Mouse (Mus musculus) retina, embryonic 14.5 days (tissue): ENCODE data around the gene Eno3.

Experiments used
- DNase-seq: peaks from one replicate; pipeline ENCODE4 v3.0.0-alpha.2; 2015; ENCODE audit warnings: low spot score

Gene Eno3

DNA sequence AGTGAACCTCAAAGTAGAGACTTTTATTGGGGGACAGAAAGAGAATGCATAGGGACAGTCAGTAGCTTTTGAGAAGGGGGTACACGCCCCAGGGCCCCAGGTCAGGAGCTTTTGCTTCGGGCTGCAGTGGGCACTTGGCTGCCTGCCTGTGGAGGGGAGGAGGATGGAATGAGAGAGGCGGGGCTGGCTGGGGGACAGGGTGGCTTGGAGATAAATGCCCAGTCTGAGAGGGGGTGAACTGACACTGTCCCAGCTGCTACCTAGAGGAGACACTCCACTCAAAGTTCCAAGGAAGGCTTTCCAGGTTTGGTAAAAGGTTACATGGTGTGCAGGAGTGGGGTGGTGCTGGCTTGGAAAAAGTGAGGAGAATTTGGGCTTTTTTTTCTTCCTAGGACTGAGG, at the start of gene Eno3:
Eno3 (plus strand) TSS at position 239 of the 400 bp plus-strand sequence.
- DNase-seq: no peak

DNA sequence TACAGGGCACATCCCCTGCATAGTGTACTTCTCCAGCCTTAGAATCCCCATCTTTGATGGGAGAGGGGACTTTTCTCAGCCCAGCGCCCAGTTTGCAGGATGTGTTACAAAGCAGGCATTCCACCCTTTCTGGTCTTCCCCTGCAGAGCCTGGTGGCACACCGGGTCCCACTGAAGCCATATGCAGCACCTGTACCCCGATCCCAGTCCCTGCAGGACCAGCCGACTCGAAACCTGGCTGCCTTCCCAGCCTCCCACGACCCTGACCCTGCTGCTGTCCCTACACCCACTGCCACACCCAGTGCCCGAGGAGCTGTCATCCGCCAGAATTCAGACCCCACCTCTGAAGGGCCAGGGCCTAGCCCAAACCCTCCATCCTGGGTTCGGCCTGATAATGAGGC, 49.4 kb upstream of the Eno3 start:
- no peak for DNase-seq

DNA sequence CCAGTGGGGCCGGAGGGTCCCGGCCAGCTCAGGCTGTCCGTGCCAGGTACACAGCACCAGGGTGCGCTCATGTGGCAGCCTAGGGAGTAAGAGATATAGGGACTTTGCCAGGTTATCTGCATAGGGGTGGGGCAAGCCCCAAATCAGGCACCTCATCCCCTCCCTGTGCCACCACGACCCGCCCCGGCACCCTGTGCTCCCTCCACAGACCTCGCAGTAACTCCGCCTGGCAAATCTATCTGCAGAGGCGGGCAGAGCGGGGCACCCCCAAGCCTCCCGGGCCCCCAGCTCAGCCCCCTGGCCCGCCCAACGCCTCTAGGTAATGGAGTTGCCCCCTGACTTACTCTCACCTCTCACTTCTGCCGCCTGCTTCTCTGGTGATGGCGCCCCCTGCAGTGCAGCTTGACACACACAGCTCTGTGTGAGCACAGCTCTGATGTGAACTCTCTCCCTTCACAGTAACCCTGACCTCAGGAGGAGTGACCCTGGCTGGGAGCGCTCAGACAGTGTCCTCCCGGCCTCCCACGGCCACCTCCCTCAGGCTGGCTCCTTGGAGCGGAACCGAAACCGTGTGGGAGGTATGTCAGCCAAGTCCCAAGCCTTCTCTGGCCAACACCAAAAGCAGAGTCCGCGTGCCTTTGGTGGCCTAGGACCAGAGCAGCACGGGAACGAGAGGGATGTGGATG, 48.5 kb upstream of the Eno3 start:
- peak; percentile 26 for DNase-seq

DNA sequence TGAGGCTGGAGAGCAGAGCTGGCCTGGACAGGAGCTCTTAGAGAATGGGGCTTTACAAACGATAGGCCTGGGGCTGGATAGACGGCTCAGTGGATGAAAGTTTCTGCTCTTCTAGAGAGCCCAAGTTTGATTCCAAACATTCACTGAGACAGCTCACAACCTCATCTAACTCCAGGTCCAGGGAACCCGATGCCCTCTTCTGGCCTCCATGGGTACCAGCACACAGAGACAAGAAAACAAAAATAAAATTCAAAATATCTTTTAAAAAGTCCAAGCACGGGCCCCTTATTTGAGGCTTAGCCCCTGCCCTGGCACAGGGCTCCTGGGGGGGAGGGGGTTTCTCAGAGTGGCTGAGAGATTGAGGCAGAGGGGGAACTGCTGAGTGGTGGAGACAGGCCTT, 46.2 kb upstream of the Eno3 start:
- no peak for DNase-seq

DNA sequence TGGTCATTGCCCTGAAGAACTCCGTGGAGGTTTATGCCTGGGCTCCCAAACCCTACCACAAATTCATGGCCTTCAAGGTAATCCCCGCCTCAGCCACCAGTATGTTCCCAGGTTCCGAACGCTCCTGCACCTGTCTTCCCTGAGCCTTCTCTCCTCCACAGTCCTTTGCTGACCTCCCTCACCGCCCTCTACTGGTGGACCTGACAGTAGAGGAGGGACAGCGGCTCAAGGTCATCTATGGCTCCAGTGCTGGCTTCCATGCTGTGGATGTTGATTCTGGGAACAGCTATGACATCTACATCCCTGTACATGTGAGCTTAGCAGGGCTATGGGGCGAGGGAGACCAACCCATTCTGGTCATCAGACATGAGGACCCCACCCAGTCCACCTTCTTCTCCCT, 44.5 kb upstream of the Eno3 start:
- DNase-seq: no peak

DNA sequence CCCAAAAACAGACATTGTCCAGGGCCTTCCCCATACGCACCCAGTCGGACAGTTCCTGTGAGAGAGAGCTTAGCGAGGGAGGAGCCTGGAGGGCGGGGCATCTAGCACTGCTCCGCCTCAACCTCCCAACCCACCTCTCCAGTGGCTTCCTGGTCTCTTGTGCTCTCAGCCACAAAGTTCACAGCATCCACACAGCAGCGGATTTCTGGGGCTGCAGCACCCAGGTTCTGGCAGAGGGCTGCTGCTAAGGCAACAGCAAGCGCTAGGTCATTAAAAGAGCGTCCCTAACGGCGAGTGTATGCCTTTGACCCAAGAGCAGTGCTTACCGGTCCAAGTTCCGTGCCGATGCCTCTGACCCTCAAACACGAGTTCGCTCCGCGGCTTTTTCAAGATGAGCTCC, 41.9 kb upstream of the Eno3 start:
- DNase-seq: peak; percentile 65

DNA sequence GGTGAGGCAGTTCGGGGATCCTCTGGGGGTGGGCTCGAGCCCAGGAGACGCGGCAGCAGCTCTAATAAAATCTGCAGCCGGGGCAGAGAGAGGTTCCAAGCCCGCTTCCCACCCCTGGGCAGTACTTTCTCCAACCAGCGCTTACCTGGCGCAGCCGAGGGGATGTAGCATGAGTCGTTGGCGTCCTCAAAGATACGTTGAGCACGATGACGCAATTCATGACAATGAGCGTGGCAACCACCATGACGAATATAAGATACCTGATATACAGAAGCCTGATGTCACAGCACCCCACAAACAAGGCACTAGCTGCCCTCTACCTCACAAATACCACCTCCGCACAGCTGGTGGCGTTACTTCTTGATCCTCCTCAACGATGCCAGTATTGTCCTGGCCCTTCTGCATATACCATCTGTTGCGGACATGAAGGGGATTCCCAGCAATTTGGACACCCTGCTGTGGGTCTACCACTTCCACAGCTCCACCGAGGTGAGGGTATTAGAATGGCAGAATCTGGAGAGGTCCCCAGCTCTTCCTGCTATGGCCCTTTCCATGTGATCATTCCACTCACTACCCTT, 41.4 kb upstream of the Eno3 start, which contains the start of gene 4930544D05Rik:
4930544D05Rik (plus strand) TSS at position 333 of the 578 bp plus-strand sequence.
- no peak for DNase-seq

DNA sequence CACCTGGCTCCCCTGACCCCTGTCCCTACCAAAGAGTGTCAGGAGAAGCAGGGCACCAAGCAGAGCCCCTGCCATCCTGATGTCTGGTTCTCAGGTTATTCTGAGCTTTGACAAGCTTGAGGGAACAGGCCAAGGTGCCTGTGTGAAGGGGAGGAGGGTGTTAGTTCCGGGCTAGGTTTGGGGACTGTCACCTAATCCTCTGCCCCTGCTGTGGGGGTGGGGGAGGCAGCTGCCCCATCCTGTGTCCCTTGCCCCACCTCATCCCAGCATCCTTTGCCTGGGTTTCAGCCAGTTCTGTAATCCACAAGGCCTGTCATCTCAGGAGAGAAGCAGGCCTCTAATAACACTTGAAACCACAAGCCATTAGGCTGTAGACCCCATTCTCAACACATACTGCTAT, 37.9 kb upstream of the Eno3 start, which contains the start of gene Chrne:
Chrne (minus strand) TSS at position 116 of the 400 bp plus-strand sequence.
- DNase-seq: no peak

DNA sequence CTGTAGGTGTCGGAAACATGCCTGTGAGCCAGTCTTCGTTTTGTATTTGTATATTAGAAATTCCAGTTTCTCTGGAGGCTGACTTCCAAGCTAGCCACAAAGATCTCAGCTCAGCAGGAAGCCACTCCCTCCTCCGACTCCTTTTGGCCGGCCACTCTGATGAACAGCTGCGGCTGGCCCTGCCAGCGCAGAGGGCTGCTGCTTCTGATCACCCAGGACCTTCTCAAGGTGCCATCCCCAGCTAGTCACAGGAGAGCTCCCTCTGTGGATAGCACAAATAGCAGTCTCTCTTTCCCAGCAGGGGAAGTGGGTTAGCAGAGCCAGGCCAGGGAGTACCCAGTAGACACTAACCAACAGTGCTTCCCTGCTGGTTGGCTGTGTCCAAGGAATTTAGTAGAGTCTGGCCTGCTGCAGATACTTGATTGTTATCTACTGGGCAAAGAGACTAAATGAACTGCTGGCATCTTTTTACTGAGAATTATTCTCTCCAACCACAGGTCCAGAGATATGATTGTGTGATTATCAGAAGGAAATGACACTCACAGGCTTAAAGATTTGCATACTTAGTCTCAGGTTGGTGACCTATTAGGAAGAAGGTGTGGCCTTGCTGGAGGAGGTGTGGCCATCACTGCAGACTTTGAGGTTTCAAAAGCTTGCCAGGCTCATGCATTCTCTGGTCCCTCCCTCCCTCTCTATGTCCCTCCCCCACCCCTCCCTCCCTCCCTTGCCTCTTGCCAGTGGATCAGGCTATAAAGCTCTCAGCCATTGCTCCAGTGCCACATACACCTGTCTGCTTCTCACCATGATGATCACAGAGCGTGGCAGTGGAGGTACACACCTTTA, 34.8 kb upstream of the Eno3 start:
- no peak for DNase-seq

DNA sequence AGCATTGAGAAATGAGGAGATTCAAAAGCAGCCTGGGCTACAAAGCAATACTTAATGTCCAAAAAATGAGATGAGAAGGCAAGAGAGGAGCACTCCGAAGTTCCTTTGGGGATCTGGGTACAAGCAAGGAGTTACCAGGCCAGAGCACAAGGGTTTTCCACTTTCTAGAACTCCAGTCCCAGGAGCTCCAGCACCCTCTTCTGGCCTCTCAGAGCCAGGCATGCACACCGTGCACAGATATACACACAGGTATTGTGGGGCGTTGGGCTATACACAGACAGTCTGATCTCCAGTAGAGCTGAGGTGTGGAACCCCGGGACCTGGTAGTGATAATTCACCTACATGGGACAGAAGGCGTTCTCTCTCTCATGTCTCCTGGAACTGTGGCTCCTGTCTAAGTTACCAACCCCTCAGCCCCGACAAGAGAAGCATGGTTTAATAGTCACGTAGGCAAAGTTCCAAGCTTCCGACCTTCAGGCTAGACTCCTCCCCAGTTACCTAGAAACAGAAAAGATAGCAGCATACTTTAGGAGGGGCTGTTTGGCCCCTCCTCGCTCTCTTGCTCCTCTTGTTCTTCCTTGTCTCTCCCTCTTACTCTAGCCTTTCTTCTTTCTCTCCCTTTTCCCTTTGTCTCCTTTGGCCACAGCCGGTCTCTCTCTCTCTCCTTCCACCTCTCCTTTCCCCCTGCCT, 33.8 kb upstream of the Eno3 start:
- no peak for DNase-seq

DNA sequence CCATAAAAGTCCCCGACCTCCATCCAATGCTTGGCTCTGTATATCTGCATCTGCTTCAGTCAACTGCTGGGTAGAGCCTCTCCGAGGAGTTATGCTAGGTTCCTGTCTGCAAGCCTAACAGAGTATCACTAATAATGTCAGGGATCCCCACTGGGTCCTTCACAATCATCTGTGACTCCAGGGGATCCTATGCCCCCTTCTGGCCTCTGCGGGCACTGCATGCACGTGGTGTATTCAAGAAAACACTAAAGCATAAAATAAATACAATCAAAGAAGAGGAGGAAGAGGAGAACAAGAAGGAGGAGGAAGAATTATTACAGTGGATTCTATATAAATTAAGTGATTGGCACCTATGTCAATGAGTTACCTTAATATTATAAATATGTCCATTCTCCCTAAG, 31.5 kb upstream of the Eno3 start:
- peak; percentile 74 for DNase-seq

DNA sequence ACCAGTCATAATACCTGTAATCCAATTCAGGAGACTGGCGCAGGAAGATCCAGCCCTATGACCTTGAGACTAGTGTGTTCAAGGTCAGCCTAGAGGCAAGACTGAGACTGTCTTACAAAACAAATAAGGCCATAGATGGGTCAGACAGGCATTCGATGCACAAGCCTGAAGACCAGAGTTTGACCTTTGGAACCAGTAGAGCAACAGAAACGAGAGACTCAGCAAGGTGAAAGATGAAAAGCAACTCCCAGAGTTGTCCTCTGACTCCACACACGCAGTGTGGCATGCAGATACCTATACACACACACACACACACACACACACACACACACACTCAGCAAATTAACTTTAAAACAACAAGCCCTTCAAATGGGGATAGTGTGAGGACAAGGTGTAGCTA, 30.1 kb upstream of the Eno3 start:
- DNase-seq: no peak

DNA sequence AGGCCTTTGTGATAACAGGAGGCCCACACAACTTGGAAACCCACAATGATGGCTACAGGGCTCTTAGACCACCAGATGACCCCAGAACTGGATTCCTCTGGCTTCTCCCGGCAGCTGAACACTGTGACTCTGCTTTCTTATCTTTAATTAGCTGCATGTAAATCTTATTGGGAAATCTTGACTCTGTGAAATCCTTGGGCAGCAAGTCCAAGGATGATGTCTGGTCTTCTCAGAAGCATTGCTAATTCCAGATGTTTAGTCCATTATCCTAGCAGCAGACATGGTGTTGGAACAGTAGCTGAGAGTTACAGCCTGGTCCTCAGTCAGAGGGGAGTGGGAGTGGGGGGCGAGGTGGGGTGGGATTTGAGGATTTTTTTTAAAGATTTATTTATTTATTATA, 28.6 kb upstream of the Eno3 start:
- DNase-seq: no peak

DNA sequence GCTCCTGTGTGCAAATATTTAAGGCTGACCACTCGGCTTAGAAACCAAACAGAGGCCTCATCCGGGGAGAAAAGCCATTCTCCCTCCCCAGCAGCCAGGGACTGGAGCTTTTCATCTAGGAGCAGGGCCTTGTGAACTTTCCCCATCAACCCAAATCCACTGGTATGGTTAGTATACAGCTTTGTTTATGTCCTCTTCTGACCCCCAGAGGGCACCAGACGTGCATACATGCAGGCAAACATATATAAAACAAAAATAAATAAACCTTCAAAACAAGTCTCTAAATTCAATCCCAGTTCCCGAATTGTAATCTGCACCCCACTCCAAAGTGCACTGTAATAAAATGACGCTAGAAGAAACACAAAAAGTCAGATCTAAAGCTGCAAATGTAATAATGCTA, 27.4 kb upstream of the Eno3 start:
- peak; percentile 47 for DNase-seq

DNA sequence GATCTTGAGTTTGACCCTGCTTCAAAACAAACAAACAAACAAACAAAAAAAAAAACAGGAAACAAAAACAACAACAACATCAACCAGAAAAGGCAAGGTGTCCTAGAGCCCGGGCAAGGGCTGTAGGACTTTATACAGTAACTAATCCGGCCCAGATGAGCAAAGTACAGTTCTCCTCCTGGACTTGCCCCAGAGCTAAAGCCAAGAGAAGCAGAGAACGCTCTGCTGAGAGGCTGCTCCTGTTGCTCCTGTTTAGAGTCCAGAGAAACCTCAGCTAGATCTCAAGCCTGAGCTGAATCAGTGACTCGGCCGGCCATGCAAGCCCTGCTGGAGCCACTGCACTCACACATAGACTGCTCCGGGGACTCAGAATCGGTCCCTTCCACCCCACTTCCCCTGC, 26.9 kb upstream of the Eno3 start:
- DNase-seq: no peak

DNA sequence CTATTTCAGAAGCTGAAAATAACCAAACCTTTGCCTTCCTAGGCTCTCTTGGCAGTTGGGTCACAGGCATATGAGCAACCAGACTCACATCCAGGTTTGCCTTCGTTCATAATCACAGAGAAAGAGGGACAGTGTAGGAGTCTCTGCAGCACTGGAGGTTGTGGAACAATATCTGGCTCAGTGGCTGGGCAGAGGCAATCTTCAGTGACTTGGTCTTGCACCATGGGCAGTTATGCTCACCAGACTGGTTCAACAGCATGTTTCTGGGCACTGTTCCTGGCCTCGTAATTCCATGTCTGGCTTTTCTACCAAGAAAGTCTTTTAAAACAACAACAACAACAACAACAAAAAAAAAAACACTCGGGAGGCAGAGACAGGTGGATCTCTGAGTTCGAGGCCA, 21.4 kb upstream of the Eno3 start:
- DNase-seq: no peak

DNA sequence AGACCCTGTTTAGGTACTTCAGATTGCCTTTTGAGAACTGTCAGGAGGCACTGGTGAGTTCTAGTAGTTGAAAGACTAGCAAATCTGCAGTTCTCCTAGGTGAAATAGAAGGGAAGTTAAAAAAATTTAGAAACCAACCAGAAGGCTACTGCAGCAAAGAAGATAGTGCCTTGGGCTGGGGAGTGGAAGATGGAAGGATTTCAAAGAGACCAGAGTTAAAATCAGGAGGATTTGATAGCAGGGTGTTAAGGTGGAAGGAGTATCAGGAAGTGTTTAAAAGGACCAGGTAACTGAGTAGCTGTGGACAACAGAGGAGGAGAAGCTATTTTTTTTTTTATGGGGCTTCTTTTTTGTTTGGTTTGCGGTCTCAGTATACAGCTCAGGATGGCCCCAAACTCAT, 19.2 kb upstream of the Eno3 start:
- no peak for DNase-seq

DNA sequence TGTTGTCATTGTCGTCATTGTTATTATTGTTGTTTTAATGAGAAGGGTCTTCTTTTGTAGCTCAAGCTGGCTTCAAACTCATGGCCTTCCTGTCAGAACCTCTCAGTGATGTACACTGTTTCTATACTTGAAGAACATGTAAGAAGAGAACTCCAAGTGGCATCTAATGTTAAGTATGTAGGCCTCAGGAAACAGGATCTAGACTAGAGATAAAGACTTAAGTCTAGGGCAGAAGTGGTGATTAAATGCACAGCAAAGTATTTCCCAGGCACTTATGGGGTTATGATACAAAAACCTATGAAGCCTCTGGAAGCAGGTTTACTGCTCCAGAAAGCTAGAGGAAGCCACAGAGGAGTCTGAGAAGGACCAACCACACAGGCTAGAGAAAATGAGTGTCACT, 18.7 kb upstream of the Eno3 start:
- no peak for DNase-seq

DNA sequence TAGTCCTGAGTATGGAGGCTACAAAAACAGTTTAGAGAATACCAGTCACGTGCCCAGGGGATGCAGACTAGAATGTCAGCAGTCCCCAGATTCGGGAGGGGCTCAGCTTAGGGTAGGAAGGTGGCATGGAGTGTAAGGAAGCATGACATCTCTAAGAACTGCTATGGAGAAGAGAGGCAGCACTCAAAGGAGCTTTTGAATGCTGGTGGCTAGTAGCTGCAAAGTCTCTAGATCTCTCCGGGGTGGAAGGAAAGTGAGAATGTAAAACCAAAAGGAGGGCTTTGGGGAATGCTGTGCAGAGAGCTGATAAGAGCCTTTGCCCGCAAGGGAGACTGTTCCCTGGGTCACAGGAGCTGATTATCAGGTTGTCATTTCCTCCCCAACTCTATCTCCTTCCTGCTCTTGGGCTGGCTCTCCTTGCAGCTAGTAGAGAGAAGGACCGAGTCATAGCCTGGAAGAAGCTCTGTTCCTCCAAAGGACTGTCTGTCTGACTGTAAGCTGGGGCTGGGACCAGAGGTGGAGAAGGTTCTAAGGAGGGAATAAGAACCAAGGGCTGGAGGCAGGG, 18.2 kb upstream of the Eno3 start, which contains the start of gene Gp1ba:
Gp1ba (plus strand) TSS at position 409 of the 565 bp plus-strand sequence.
- DNase-seq: no peak

DNA sequence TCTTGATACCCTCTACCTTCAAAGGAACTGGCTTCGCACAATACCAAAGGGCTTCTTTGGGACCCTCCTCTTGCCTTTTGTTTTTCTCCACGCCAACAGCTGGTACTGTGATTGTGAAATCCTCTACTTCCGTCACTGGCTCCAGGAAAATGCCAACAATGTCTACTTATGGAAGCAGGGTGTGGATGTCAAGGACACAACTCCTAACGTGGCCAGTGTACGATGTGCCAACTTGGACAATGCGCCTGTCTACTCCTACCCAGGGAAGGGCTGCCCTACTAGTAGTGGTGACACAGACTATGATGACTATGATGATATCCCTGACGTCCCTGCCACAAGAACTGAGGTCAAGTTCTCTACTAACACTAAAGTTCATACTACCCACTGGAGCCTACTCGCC, 17.0 kb upstream of the Eno3 start:
- DNase-seq: no peak

DNA sequence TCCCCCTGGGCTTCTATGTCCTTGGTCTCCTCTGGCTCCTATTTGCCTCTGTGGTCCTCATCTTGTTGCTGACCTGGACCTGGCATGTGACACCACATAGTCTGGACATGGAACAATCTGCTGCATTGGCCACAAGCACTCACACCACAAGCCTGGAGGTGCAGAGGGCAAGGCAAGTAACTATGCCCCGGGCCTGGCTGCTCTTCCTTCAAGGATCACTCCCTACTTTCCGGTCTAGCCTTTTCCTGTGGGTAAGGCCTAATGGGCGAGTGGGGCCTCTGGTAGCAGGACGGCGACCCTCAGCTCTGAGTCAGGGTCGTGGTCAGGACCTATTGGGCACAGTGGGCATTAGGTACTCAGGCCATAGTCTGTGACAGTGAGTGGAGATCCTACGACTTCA, 15.8 kb upstream of the Eno3 start:
- no peak for DNase-seq

DNA sequence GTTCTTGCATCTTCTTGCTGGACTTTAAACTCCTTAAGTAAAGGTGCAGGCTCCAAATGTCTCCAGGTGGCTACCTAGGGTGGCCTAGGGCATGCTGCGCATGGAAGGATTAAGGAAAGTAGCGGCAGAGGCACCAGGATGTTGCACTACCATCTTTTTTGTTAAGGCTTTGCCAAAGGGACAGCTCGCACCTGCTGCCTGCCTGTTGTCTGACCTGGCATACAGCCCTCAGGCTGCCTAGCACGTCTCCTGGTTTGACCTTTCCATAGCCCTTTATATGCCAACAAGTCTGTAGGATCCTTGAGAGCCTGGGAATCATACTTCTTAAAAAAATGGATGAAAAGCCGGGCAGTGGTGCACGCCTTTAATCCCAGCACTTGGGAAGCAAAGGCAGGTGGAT, 14.0 kb upstream of the Eno3 start:
- no peak for DNase-seq
